Mouse (Mus musculus) intestine, postnatal 0 days (tissue): Measurements from ENCODE around the gene Elmod3. TPM values are rescaled to one million over a fixed set of nuclear protein-coding genes. Genes with fewer than 3 reads are reported as not detected.
A peak's percentile ranks its signal among the peaks of the same experiment; 100 is the strongest.

Experiments used
- ATAC-seq: fragments of 200-750 bp; cut with Nextera tagmentation; 2 replicates; pipeline ENCODE4 v1.8.0; 2017; ENCODE audit warnings: mild to moderate bottlenecking, moderate TSS enrichment, moderate library complexity
- H3K27ac ChIP-seq: fragments of 300-500 bp; sonication (generic); 2 replicates; pipeline ENCODE4 v1.5.1; 2014; ENCODE audit warnings: mild to moderate bottlenecking, low read depth, low read length, moderate library complexity
- H3K27me3 ChIP-seq: fragments of 300-500 bp; sonication (generic); replicated peaks from 2 replicates; pipeline ENCODE4 v1.6.1; 2014; ENCODE audit warnings: low read length, mixed read lengths; ENCODE audit not compliant: control insufficient read depth, insufficient read depth
- H3K36me3 ChIP-seq: fragments of 300-500 bp; sonication (generic); 2 replicates; pipeline ENCODE4 v1.6.1; 2014; ENCODE audit warnings: mild to moderate bottlenecking, moderate library complexity; ENCODE audit not compliant: control insufficient read depth, insufficient read depth
- H3K4me1 ChIP-seq: fragments of 300-500 bp; sonication (generic); replicated peaks from 2 replicates; pipeline ENCODE4 v1.6.1; 2014; ENCODE audit warnings: antibody characterized with exemption, low read length, mixed read lengths; ENCODE audit not compliant: control insufficient read depth, insufficient read depth
- H3K4me2 ChIP-seq: fragments of 300-500 bp; sonication (generic); replicated peaks from 2 replicates; pipeline ENCODE4 v1.6.1; 2014; ENCODE audit warnings: low read depth, mild to moderate bottlenecking, moderate library complexity
- H3K4me3 ChIP-seq: fragments of 300-500 bp; sonication (generic); 2 replicates; pipeline ENCODE4 v1.5.1; 2014; ENCODE audit warnings: low read depth, low read length
- H3K9ac ChIP-seq: fragments of 300-500 bp; sonication (generic); 2 replicates; pipeline ENCODE4 v1.6.1; 2014; ENCODE audit warnings: mild to moderate bottlenecking, low read depth, low read length
- H3K9me3 ChIP-seq: fragments of 300-500 bp; sonication (generic); 2 replicates; pipeline ENCODE4 v1.6.1; 2016; ENCODE audit warnings: mixed run types; ENCODE audit not compliant: control insufficient read depth
- CTCF ChIP-seq: sonication (generic); IDR thresholded peaks from 2 replicates; pipeline ENCODE4 v1.5.1; 2016; ENCODE audit warnings: low read depth, mild to moderate bottlenecking, control low read depth, antibody characterized with exemption, moderate library complexity
- WGBS: fragments of 180-500 bp; shearing (Covaris S2); extraction: QIAGEN DNeasy Blood & Tissue Kit; methylation state at CpG from one replicate; pipeline ENCODE4 v1.1.7; 2014; 5-methylcytosine and 5-hydroxymethylcytosine counted together
- polyA plus RNA-seq: library from polyadenylated mRNA; unstranded; fragments of >200 nt; fragmentation: Nextera tagmentation; extraction: Ambion mirVana; gene quantifications from 2 replicates; pipeline ENCODE4 v1.2.1, GENCODE M21; 2015

Gene Elmod3
- polyA plus RNA-seq, 1 experiment from 2014 or later, result 11.7 TPM

DNA sequence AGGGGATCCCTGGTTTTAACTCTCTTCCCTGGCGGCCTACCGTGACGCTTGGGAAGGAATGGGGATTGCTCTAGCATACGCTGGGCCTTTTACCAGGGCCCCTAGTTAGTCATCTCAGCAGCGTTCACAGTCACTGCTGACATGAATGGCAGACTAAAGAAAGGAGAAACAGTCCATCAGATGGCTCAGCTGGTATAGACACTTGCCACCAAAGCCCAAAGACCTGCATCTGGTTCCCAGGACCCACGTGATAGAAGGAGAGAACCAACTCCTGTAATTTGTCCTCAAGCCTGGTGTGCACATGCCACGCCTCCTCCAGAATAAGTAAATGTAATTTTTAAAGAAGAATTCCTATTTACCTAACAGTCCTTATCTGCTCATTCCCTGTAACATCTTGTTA, 52.8 kb downstream of the Elmod3 start:
- no peak for ATAC-seq
- no peak overlapping the region for H3K9ac ChIP-seq
- H3K27me3 ChIP-seq, result no peaks in the 10 kb centered on the region
- H3K4me1 ChIP-seq, result peaks cover 19% of the 10 kb centered on the region
- 72% methylated on average over 7 of the region's 7 CpGs for WGBS
- no peak overlapping the region for H3K4me2 ChIP-seq
- no peaks in the 10 kb centered on the region for H3K9me3 ChIP-seq
- TF ChIP-seq CTCF, result no peak
- no peaks in the 10 kb centered on the region for H3K36me3 ChIP-seq
- no peak overlapping the region for H3K4me3 ChIP-seq
- no peak overlapping the region for H3K27ac ChIP-seq

DNA sequence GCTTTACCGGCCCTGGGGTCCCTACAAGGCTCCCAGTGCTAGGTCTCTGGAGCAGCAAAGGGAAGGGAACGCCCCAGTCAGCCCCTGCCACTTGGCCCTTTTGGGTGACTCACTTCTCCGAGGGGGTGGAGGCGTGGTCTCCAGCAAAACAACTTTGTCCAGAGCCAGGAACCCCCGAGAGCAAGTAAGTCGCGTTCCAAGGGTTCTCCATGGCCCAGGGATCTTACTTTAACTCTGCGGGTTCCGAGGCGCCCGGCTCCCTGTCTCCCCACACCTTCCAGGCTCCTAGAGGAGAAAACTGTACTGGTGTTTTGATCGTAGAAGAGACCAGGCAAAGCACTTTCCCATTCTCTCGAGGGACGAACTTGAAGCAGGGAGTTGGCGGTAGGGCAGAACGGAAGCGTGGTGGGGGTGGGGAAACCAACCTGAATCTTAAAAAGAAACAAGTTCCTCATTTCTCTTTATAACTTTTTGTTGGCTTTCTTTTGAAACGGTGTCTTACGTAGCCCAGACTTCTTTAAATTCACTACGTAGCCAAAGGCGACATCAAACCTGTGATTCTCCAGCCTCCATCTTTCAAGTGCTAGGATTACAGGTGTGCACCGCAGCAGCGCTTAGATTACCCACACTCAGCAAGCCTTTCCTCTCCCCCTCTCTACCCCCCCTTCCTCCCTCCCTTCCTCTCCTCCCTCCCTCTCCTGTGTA, 53.8 kb downstream of the Elmod3 start, which contains the start of gene Capg:
Gene Capg (plus strand): TSS at position 109 of the 705 bp plus-strand sequence.
- peak within 1 kb of the TSS; percentile 65 for H3K4me2 ChIP-seq
- 12% methylated on average over 23 of the region's 23 CpGs for WGBS
- H3K36me3 ChIP-seq, result no peaks in the 10 kb centered on the region
- TF ChIP-seq CTCF, result no peak
- H3K27ac ChIP-seq, result peak within 1 kb of the TSS; percentile 54
- peak within 1 kb of the TSS; percentile 42 for H3K9ac ChIP-seq
- ATAC-seq, result no peak
- H3K27me3 ChIP-seq, result no peaks in the 10 kb centered on the region
- peaks cover 10% of the 10 kb centered on the region; the same call in 1 of the 2 replicates for H3K4me1 ChIP-seq
- H3K9me3 ChIP-seq, result no peaks in the 10 kb centered on the region
- H3K4me3 ChIP-seq, result peak within 1 kb of the TSS; percentile 43

DNA sequence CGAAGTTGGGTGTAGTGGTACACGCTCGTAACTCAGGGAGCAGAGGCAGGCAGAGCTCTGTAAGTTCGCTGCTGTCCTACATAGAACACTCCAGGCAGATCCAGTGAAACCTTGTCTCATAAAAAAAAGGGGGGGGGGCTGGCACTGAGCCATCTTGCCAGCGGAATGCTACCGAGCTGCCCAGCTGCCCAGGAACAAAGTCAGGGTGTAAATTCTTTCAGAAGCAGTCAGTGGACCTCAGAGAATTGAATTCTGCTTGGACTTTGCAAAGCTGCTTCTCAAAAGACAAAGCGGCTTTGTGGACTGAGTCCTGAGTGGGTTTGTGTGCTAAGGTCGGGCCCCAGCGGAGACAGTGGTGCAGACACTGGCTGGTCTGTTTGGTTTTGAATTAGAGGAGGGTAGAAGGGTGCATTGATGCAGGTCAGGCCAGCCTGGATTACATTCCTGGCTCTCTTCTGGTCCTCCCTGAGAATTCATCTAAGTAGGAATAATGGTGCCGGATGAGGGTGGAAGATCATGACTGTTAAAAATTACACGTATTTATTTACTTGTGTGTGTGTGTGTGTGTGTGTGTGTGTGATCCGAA, 54.9 kb downstream of the Elmod3 start:
- TF ChIP-seq CTCF, result no peak
- H3K36me3 ChIP-seq, result no peaks in the 10 kb centered on the region
- no peaks in the 10 kb centered on the region for H3K9me3 ChIP-seq
- no peak overlapping the region for H3K4me3 ChIP-seq
- 78% methylated on average over 12 of the region's 12 CpGs for WGBS
- H3K27me3 ChIP-seq, result no peaks in the 10 kb centered on the region
- H3K27ac ChIP-seq, result no peak overlapping the region
- no peaks in the 10 kb centered on the region for H3K4me1 ChIP-seq
- H3K9ac ChIP-seq, result no peak overlapping the region
- no peak for ATAC-seq
- no peak overlapping the region for H3K4me2 ChIP-seq

DNA sequence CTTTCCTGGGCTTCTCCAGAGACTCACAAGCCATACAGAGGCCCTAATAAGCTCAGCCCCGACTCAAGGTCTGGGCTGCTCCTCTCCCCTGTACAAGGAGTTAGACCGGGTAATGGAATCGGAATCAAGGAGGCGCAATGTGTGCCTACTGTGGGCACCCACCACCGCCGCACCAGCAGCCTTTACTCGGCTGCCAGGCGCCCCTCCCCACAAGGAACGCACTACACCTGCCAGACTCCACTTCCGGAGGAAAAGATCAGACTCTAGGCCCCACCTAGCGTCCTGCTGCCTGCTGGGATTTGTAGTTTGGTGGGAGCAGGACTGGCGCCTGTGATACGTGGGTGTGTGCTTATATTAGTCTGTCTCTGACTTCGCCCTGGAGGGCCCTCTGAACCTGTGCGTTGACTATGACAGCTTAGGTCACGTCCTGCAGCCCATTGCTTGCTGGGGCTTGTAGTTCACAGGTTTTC, 59.6 kb downstream of the Elmod3 start:
- ATAC-seq, result peak; percentile 98
- H3K9me3 ChIP-seq, result no peaks in the 10 kb centered on the region
- peak; percentile 37; the same call in 1 of the 2 replicates for TF ChIP-seq CTCF
- H3K4me3 ChIP-seq, result peak overlapping the region; percentile 47
- no peaks in the 10 kb centered on the region for H3K27me3 ChIP-seq
- no peak overlapping the region for H3K27ac ChIP-seq
- peak overlapping the region; percentile 58 for H3K9ac ChIP-seq
- H3K4me1 ChIP-seq, result no peaks in the 10 kb centered on the region
- peak overlapping the region; percentile 83 for H3K4me2 ChIP-seq
- 3% methylated on average over 16 of the region's 16 CpGs for WGBS
- H3K36me3 ChIP-seq, result no peaks in the 10 kb centered on the region

DNA sequence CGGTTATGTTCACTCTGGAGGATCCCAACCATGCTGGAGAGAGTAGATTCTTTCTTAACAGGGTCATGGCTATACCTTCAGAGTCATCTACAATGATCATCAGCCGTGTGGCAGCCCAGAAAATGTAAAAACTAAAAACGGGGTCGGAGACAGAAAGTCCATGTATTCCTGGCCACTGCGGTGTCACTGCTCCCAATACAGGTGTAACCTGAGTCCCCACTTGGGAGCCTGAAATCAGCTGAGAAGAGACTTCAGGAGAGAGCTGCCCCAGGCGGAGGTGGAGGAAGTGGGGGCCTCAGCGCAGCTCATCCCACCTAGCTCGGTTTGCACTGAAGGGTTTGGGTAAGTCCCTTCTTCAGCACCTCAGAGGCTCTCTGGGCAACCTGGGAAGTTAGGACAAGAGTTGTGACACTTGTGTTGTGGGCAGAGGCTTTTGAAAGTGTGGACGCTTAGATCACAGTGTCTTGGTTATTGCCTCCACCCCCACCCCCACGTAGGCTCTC, 60.2 kb downstream of the Elmod3 start:
- WGBS, result 52% methylated on average over 10 of the region's 10 CpGs
- Histone ChIP-seq H3K9ac (peak overlapping the region; percentile 58), H3K27me3 (no peaks in the 10 kb centered on the region), H3K4me3 (peak overlapping the region; percentile 47), H3K4me2 (peak overlapping the region; percentile 83), H3K36me3 (no peaks in the 10 kb centered on the region), H3K9me3 (no peaks in the 10 kb centered on the region), H3K4me1 (no peaks in the 10 kb centered on the region), H3K27ac (no peak overlapping the region)
- ATAC-seq, result peak; percentile 7; the same call in 1 of the 2 replicates
- no peak for TF ChIP-seq CTCF

DNA sequence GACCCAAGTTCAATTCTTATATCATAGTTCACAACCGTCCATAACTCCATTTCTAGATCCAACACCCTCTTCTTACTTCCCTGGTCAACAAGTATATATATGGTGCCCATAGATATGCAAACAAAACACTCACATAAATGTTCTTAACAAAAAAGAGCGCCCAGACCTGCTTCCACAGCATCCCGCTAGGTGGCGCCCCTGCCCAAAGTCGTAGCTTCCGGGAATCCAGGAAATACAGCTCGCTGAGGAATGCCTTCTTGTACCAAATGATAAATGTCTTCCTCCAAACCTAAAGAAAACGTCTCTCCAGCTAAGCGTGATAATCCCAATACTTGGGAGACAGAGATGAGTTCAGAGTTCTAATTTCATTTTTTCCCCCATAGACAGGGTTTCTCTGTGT, 63.0 kb downstream of the Elmod3 start:
- H3K9ac ChIP-seq, result no peak overlapping the region
- no peak overlapping the region for H3K4me3 ChIP-seq
- no peak overlapping the region for H3K27ac ChIP-seq
- H3K9me3 ChIP-seq, result no peaks in the 10 kb centered on the region
- H3K36me3 ChIP-seq, result no peaks in the 10 kb centered on the region
- no peak for ATAC-seq
- no peaks in the 10 kb centered on the region for H3K27me3 ChIP-seq
- no peaks in the 10 kb centered on the region for H3K4me1 ChIP-seq
- TF ChIP-seq CTCF, result peak; percentile 93
- WGBS, result 4% methylated on average over 9 of the region's 9 CpGs
- peak overlapping the region; percentile 43; the same call in 1 of the 2 replicates for H3K4me2 ChIP-seq
